Mouse (Mus musculus): Measurements from ENCODE around the gene Fam13a.

- TF ChIP-seq CTCF (IDR thresholded peaks at IDR 0.05; ENCODE audit: borderline replicate concordance, control insufficient read depth, extremely low read depth, insufficient read depth, low read length, poor library complexity): no peak
- TF ChIP-seq POLR2A (IDR thresholded peaks at IDR 0.05; ENCODE audit: control insufficient read depth, extremely low read depth, insufficient read depth, low read length, poor library complexity): no peak
These were observed 7.2 kb upstream of the Fam13a start for GRCm38 (mm10) chr6:59031539-59031938.
